Mouse (Mus musculus): ENCODE measurements around the gene Abhd16a. TPM values are rescaled to one million over a fixed set of nuclear protein-coding genes. Genes with fewer than 3 reads are reported as not detected.

Gene Abhd16a
- total RNA-seq, 1 experiment from 2014 or later: 85.6 TPM

DNA sequence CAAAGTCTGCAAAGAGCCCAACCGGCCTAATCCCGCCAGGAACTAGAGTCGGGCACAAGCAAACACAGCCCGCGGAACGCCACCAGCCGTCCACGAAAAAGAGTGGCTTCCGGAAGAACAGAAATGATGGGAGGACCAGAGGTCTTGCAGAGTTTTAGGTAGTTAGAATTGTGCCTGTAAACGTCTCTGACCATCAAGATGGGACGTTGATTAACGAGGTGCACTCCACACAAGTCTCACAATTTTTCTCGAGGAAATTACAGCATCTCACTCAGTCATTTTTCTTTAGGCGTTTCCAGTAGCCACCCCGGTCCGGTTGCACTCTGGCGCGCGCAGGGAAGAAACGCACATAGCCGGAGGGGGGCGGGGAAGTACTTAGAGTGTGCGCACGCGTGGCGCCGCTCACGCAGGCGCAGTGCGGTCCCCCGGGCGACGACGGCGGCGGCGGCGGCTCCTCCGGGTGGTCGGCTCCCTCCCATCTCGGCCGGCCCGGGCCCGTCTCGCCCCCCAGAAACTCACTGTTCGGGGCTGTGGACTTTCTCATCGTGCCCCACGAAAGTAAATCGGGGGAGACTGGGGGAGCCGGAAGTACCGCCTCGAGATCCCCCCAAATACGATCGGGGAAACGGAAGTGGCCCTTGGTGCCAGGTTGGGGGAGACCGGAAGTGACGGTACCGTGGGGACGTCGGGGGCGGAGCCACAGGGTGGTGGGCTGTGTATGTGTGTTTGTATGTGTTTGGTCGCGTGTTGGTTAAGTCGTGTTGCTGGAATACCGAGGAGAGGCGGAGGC lies 45.9 kb downstream of the Abhd16a start, which contains the start of gene Bag6:
TSS of gene Bag6 (plus strand) at position 378 of the 790 bp plus-strand sequence.

Other genes starting within 250 kb of the Abhd16a start
- 99.2 to 119 TPM (median 104 TPM) in 4 replicates for gene Skiv2l, start 239.1 kb upstream of the Abhd16a start, total RNA-seq (2023)
- gene Nelfe, start 238.9 kb upstream of the Abhd16a start, total RNA-seq (2023): 31.6 to 38.4 TPM (median 32.6 TPM) in 4 replicates
- 0.60 TPM in 1 of 4 replicates, not detected in the others for gene Cfb, start 226.7 kb upstream of the Abhd16a start, total RNA-seq (2023)
- gene Zbtb12, start 209.8 kb upstream of the Abhd16a start, total RNA-seq (2023): 11.5 to 12.8 TPM (median 11.9 TPM) in 4 replicates
- gene Gm20547, start 207.2 kb upstream of the Abhd16a start, total RNA-seq (2023): not detected in 4 replicates
- gene C2, start 191.0 kb upstream of the Abhd16a start, total RNA-seq (2023): 1.6 to 3.1 TPM (median 3.1 TPM) in 4 replicates
- 145 to 166 TPM (median 150 TPM) in 4 replicates for gene Ehmt2, start 190.8 kb upstream of the Abhd16a start, total RNA-seq (2023)
- gene Slc44a4, start 174.8 kb upstream of the Abhd16a start, total RNA-seq (2023): not detected in 4 replicates
- 91.5 to 104 TPM (median 98.0 TPM) in 4 replicates for gene Neu1, start 158.0 kb upstream of the Abhd16a start, total RNA-seq (2023)
- 143 to 677 TPM (median 225 TPM) in 4 replicates for gene Hspa1b, start 130.0 kb upstream of the Abhd16a start, total RNA-seq (2023)
- 1.1 TPM in 1 of 4 replicates, not detected in the others for gene Gm20481, start 119.4 kb upstream of the Abhd16a start, total RNA-seq (2023)
- gene Hspa1a, start 117.1 kb upstream of the Abhd16a start, total RNA-seq (2023): 69.3 to 362 TPM (median 119 TPM) in 4 replicates
- 0.24 to 0.40 TPM in 2 of 4 replicates, not detected in the others for gene Hspa1l, start 116.6 kb upstream of the Abhd16a start, total RNA-seq (2023)
- 27.8 to 35.0 TPM (median 28.9 TPM) in 4 replicates for gene Lsm2, start 107.4 kb upstream of the Abhd16a start, total RNA-seq (2023)
- gene Vars, start 88.3 kb upstream of the Abhd16a start, total RNA-seq (2023): 237 to 278 TPM (median 258 TPM) in 4 replicates
- gene Vwa7, start 72.7 kb upstream of the Abhd16a start, total RNA-seq (2023): 0.28 to 0.52 TPM (median 0.30 TPM) in 4 replicates
- 3.0 to 6.4 TPM (median 4.1 TPM) in 4 replicates for gene Sapcd1, start 61.2 kb upstream of the Abhd16a start, total RNA-seq (2023)
- 8.7 to 15.9 TPM (median 11.2 TPM) in 4 replicates for gene Msh5, start 42.5 kb upstream of the Abhd16a start, total RNA-seq (2023)
- gene Clic1, start 39.3 kb upstream of the Abhd16a start, total RNA-seq (2023): 185 to 195 TPM (median 191 TPM) in 4 replicates
- 2.2 to 6.0 TPM (median 4.3 TPM) in 4 replicates for gene Ddah2, start 30.2 kb upstream of the Abhd16a start, total RNA-seq (2023)
- gene Ly6g6c, start 23.9 kb upstream of the Abhd16a start, total RNA-seq (2023): not detected in 4 replicates
- gene Mpig6b, start 23.1 kb upstream of the Abhd16a start, total RNA-seq (2023): not detected in 4 replicates
- not detected in 4 replicates for gene Ly6g6e, start 12.4 kb upstream of the Abhd16a start, total RNA-seq (2023)
- not detected in 4 replicates for gene Ly6g6d, start 11.2 kb upstream of the Abhd16a start, total RNA-seq (2023)
- gene Ly6g6f, start 3.7 kb upstream of the Abhd16a start, total RNA-seq (2023): not detected in 4 replicates
- not detected in 4 replicates for gene Ly6g5c, start 19.0 kb downstream of the Abhd16a start, total RNA-seq (2023)
- 0.66 to 1.6 TPM (median 1.3 TPM) in 4 replicates for gene Ly6g5b, start 26.2 kb downstream of the Abhd16a start, total RNA-seq (2023)
- gene Gpank1, start 32.2 kb downstream of the Abhd16a start, total RNA-seq (2023): 19.6 to 24.1 TPM (median 22.1 TPM) in 4 replicates
- 114 to 130 TPM (median 122 TPM) in 4 replicates for gene Csnk2b, start 32.8 kb downstream of the Abhd16a start, total RNA-seq (2023)
- gene D17H6S53E, start 37.1 kb downstream of the Abhd16a start, total RNA-seq (2023): 12.0 to 17.1 TPM (median 14.5 TPM) in 4 replicates
- 1.2 to 1.6 TPM in 2 of 4 replicates, not detected in the others for gene Apom, start 42.8 kb downstream of the Abhd16a start, total RNA-seq (2023)
- 465 to 496 TPM (median 476 TPM) in 4 replicates for gene Bag6, start 45.9 kb downstream of the Abhd16a start, total RNA-seq (2023)
- 337 to 364 TPM (median 345 TPM) in 4 replicates for gene Prrc2a, start 75.6 kb downstream of the Abhd16a start, total RNA-seq (2023)
- 2.7 to 6.9 TPM (median 4.0 TPM) in 4 replicates for gene Aif1, start 86.8 kb downstream of the Abhd16a start, total RNA-seq (2023)
- 33.5 to 53.9 TPM (median 46.9 TPM) in 4 replicates for gene Lst1, start 99.2 kb downstream of the Abhd16a start, total RNA-seq (2023)
- gene Ltb, start 105.2 kb downstream of the Abhd16a start, total RNA-seq (2023): 591 to 612 TPM (median 606 TPM) in 4 replicates
- gene Tnf, start 112.7 kb downstream of the Abhd16a start, total RNA-seq (2023): 9.1 to 13.6 TPM (median 11.4 TPM) in 4 replicates
- gene Lta, start 116.1 kb downstream of the Abhd16a start, total RNA-seq (2023): 39.2 to 45.1 TPM (median 41.7 TPM) in 4 replicates
- gene Gm16181, start 131.6 kb downstream of the Abhd16a start, total RNA-seq (2023): not detected in 4 replicates
- gene Atp6v1g2, start 144.4 kb downstream of the Abhd16a start, total RNA-seq (2023): 1.7 to 4.6 TPM (median 2.7 TPM) in 4 replicates
- gene Nfkbil1, start 146.5 kb downstream of the Abhd16a start, total RNA-seq (2023): 11.2 to 14.6 TPM (median 13.4 TPM) in 4 replicates
- gene Ddx39b, start 152.5 kb downstream of the Abhd16a start, total RNA-seq (2023): 399 to 443 TPM (median 429 TPM) in 4 replicates
- gene H2-D1, start 173.5 kb downstream of the Abhd16a start, total RNA-seq (2023): 1,754 to 1,882 TPM (median 1,817 TPM) in 4 replicates
- 10.1 to 16.4 TPM (median 11.8 TPM) in 4 replicates for gene H2-Q1, start 231.1 kb downstream of the Abhd16a start, total RNA-seq (2023)

Data from B cell, adult 62 days (primary cell).